Mouse (Mus musculus) MEL-GATA-1-ER (cell line): ENCODE measurements around the gene Ubl4b.

Experiments
- DNase-seq: peaks from one replicate; pipeline ENCODE4 v3.0.0-alpha.2; 2012; ENCODE audit warnings: low read depth; ENCODE audit errors: extremely low read depth

Ubl4b gene

DNA sequence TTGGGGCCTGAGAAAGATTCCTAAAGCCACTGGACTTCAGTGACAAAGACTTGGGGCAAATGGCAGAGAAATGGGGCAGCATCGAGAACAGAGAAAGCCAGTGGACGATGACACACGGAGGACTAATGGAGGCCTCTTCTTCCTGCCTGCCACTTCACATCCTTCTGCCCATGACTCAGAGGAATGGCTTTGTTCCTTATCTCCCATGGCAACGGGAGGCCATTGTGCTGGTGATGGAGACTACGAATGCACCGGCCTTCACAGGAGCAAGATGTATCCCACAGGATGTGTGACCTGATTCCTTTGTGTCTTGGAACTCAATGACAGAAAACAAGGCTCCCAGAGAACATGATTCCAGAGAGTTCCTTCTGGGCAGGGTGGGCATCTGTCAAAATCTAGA is 30.3 kb downstream of the Ubl4b start:
- no peak for DNase-seq

DNA sequence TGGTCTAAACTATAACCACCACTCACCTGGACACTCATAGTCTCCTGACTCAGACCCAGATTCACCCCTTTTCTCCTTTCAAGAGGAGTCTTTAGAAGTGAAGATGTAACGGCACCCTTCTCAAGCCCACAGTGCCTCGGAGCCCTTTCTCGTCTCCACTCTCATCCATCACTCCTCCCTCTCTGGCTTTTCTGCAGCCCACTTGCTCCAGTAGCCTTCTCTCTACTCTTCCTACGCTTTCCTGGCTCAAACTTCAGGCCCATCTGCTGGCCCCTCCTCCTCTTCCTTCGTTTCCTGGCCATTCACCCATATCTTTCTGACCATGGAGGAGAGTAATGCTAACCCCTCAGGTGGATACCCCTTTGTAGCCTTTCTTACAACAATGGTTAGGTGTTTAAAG is 33.9 kb downstream of the Ubl4b start:
- DNase-seq = no peak

DNA sequence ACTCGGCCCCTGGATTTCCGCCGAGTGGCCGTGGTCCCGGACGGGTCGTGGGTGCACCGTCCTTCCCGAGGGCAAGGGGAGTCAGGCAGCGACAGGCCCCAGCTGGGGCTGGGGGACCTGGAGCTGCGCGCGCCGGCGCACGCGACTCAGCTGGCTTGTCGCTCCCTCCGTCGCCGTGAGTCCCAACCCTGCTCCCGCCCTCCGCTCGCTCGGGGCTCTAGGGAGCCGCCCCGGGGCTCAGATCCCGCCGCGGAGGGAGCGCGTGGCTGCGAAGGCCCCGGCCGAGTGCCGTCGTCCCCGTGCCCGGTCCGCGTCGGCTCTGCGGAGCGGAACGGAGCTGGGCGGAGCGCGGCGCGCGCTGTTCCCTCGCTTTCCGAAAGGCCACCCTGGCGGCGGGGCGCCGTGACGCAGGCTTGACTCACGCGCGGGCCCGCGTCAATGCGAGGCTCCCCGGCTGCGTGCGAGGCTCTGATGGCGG is 37.2 kb downstream of the Ubl4b start, which contains the start of gene Slc6a17:
Gene Slc6a17, minus strand, starts transcription at position 388 of the 478 bp plus-strand sequence.
- no peak for DNase-seq

DNA sequence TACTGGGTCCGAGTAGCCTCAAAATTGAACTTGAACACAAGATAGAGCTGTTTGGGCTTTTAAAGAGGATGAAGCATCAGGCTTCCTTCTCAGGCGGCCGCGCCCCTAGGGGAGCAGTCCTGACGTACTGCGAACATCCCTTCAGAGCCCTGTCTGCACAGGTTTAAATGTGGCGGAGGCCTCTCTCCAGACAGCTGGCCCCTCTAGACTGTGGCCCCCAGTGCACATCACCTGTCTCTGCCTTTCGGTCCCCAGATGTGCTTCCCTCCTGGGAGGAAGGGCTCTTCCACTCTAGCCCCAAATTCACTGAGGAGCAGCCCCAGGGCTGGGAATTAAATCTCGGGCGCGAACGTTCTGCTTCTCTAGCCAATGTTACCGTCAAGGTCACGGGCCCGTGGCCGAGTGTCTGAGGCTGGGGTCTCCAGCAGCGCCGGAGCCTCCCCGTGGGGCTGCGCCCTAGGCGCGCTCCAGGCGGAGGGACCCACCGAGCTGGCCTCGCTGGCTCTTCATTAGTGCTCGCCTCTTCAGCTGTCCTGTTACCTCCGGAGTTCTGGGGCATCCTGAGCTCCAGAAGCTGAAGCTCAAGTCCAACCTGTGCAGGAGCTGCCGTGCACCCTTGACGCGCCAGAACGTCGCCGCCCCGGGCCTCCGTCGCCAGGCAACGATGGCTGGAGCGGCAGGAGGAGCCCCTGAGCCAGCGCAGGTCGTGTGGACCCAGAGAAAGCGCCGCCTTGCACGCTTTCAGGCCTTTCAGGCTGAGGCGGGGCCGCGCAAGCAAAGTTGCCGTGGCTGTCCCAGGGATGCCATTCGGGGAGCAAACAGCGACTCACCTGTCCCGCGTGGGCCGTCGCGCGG is 37.9 kb downstream of the Ubl4b start:
- no peak for DNase-seq

DNA sequence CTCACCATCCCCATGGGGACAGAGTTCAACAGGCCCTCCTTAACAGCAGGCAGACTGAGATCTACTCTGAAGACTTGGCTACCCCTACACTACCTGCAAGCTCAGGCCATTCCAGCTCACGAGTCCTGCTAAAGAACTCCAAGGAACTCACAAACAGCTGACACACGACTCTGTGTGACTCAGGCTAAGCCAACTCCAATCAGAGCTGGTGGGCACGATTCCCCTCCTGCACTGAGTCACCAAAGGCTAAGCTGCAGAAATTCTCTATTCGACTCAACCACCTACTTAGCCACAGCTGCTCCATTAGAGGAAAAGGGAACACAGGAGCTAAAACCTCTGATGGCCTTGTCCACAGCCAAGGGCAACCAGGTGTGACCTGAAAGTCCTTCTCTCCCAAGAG is 38.9 kb downstream of the Ubl4b start:
- DNase-seq = no peak

DNA sequence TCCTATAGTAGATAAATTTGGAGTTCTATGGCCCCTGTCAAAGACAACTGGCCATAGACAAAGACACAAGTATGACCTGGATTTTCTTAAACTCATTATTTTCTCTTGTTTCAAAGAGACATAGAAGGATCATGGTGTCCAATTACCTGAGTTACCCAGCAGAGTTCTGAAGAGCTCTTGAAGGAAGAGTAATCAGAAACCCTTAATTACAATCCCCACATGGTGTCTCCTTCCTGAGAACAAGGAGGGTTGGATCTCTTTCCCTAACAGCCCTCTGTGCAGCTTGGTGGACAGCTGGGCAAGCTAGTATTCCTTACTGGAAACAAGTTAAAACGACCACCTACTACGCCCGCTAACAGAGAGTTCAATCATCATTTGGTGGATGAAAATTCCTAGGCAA is 43.5 kb downstream of the Ubl4b start:
- DNase-seq = no peak

DNA sequence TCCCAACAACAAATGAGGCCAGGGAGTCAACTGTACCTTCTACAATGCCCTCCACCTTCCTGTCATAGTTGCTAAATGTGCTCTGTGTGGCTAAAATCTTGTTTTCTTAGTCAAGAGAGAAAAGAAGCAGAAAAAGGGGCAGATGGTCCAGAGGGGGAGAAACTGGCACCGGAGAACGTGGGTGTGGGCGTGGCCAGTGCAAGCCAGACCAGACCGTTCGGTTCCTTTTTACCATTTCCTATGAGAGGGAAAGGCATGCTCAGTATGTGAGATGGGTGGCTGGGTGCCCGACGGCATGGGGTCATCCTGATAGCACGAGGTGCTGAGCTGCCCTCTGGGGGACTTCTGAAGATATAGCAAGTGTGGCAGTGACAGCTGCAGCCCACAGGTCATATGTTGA is 46.2 kb downstream of the Ubl4b start:
- DNase-seq = no peak

DNA sequence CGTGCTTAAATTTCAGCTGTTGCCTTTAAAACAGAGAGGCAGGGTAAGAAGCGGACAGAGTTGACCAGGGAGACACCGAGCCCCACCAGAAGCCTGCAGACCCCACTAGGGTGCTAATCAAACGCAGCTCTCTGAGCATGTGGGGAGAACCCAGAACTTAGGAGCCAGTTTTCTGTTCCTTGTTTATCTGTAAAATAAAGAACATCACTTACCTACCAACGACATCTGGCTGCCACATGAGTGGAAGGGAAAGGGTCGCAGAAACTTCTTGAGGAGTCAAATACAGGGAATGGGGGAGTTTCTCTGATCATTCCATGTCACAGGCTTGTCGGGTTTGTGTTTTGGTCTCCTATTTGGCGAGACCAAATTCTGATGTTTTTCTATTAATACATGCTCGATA is 46.9 kb downstream of the Ubl4b start:
- no peak for DNase-seq

DNA sequence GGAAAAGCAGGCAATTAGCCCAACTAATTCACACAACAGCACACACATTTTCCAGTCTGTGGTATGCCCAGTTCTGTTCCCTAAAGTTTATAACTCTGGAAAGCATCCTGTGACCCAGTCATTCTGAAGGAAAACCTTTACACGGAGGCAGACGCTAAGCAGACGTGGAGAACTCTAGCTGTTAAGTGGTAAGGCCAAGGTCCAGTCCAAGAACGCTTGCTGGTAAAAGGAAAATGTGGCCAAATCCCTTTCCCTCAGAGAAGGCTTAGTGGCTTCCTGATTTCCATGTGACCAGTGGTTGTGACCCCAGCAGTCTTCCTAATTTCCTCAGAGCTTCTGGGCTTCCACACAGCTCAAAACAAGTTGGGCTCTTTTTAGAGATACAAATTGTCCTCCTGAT is 48.3 kb downstream of the Ubl4b start:
- no peak for DNase-seq

DNA sequence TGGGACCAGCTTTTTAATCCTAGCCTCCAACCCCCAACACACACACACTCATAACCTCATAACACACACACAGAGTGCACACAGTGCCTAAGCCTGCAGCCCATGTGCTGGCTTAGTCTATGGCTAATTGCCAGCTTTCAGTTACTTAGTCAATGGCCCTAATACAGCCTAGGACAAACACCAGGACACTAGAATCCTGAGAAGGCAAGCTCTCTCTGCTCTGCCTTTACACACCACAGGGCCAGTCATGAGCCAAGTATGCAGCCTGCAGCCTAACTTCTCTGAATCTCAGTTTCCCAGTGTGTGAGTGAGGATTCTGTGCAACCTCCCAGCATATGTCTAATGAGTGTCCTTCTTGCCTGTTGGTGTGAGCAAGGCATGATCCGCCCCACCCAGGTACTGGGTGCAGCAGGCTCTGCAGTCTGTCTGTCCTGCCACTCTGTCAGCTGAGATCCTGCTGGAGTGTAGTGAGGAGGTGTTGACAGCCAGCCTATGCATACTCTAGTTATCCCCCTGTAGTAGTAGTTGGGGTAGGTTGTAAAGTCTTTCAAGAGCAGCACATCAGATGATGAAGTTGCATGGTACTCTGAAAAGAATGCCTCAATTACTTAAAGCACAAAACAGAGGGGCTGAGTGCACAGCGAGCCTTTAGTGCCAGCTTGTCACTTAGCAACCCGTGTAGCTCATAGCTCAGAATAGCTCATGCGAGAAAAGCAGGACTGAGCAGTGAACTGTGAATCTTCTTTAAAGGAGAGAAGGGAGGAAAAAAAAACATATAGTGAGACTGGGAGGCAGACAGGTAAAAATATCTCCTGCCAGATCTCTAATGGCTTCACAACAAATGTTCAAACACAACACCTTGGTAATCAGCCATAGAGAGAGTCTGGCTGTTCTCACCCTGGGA is 49.2 kb downstream of the Ubl4b start:
- no peak for DNase-seq

DNA sequence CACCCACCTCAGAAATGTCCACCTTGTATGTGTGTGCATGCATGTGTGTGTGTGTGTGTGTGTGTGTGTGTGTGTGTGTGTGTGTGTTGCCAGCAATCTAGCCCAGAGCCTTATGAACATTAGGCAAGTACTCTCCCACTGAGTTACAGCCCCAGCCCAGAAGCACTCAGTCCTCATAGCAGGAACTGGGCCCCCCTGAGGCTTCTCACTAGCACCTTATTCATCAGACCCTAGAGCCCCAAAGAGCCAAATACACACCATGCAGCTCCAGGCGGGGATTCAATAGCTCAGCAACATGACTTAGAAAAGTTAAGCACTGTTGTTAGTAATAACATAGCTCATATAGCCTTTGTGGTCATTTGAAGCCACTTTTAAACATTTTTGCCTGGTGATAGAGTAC is 50.3 kb downstream of the Ubl4b start:
- DNase-seq = no peak

DNA sequence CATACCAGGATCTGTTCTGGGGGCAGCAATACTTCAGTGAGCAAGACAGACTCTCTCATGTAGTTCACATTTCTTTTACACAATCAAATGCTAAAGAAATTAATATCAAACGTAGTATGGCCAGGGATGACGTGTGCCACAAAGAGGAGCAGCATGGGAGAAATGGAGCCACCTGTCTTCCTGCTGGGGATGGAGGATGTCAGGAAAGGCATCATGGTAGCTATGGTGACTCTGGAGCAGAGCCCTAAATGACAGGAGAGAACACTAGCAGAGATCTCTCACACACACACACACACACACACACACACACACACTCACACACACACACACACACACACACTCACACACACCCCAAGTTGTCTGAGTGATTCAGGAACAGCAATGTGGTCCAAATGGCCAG is 51.2 kb downstream of the Ubl4b start:
- no peak for DNase-seq
